Mouse (Mus musculus) hindbrain, embryonic 12.5 days (tissue): ENCODE measurements around the gene Ppp1r2. TPM values are rescaled to one million over a fixed set of nuclear protein-coding genes. Genes with fewer than 3 reads are reported as not detected.
A peak's percentile ranks its signal among the peaks of the same experiment; 100 is the strongest.

Experiments used
- ATAC-seq: fragments of 200-750 bp; cut with Nextera tagmentation; 2 replicates; pipeline ENCODE4 v1.8.0; 2017; ENCODE audit warnings: moderate TSS enrichment; ENCODE audit not compliant: low FRiP score
- H3K27ac ChIP-seq: fragments of 300-500 bp; sonication (generic); 2 replicates; pipeline ENCODE4 v1.5.1; 2016; ENCODE audit warnings: mild to moderate bottlenecking
- H3K27me3 ChIP-seq: fragments of 300-500 bp; sonication (generic); 2 replicates; pipeline ENCODE4 v1.6.1; 2016; ENCODE audit warnings: mild to moderate bottlenecking
- H3K36me3 ChIP-seq: fragments of 300-500 bp; sonication (generic); 2 replicates; pipeline ENCODE4 v1.6.1; 2016; ENCODE audit warnings: mild to moderate bottlenecking
- H3K4me1 ChIP-seq: fragments of 300-500 bp; sonication (generic); 2 replicates; pipeline ENCODE4 v1.6.1; 2016
- H3K4me2 ChIP-seq: fragments of 300-500 bp; sonication (generic); replicated peaks from 2 replicates; pipeline ENCODE4 v1.6.1; 2016; ENCODE audit warnings: mild to moderate bottlenecking
- H3K4me3 ChIP-seq: fragments of 300-500 bp; sonication (generic); 2 replicates; pipeline ENCODE4 v1.5.1; 2016; ENCODE audit warnings: mild to moderate bottlenecking
- H3K9ac ChIP-seq: fragments of 300-500 bp; sonication (generic); 2 replicates; pipeline ENCODE4 v1.6.1; 2016; ENCODE audit warnings: mild to moderate bottlenecking, moderate library complexity
- H3K9me3 ChIP-seq: fragments of 300-500 bp; sonication (generic); replicated peaks from 2 replicates; pipeline ENCODE4 v1.6.1; 2016; ENCODE audit warnings: mild to moderate bottlenecking
- WGBS: fragments of 180-500 bp; shearing (Covaris S2); methylation state at CpG from one replicate; pipeline ENCODE4 v1.1.7; 2016; 5-methylcytosine and 5-hydroxymethylcytosine counted together
- polyA plus RNA-seq: library from polyadenylated mRNA; unstranded; fragments of >200 nt; fragmentation: Nextera tagmentation; extraction: Ambion mirVana; gene quantifications from 2 replicates; pipeline ENCODE4 v1.2.1, GENCODE M21; 2016

Gene Ppp1r2
- polyA plus RNA-seq, 1 experiment from 2014 or later, result 101 TPM

GRCm38 (mm10) chr16:31231591-31231990 lies 43.5 kb downstream of the Ppp1r2 start:
- 78% methylated on average over 5 of the region's 5 CpGs for WGBS
- 0 out of 2 replicates have a peak, but pooled peaks cover 5% of the 10 kb centered on the region for H3K9me3 ChIP-seq
- ATAC-seq, result no peak

GRCm38 (mm10) chr16:31227746-31228145 lies 47.3 kb downstream of the Ppp1r2 start:
- 0 out of 2 replicates have a peak, but pooled peaks cover 5% of the 10 kb centered on the region for H3K9me3 ChIP-seq
- 89% methylated on average over 1 of the region's 1 CpGs for WGBS

More at GRCm38 (mm10) chr16:31231591-31231990, 43.5 kb downstream of the Ppp1r2 start:
- Histone ChIP-seq H3K27ac (no peak overlapping the region), H3K4me1 (peaks cover 18% of the 10 kb centered on the region), H3K4me2 (no peak overlapping the region), H3K27me3 (peaks cover 7% of the 10 kb centered on the region; the same call in 1 of the 2 replicates), H3K4me3 (no peak overlapping the region), H3K9ac (no peak overlapping the region), H3K36me3 (no peaks in the 10 kb centered on the region)

GRCm38 (mm10) chr16:31215271-31215670 lies 59.8 kb downstream of the Ppp1r2 start:
- no peak overlapping the region for H3K27ac ChIP-seq
- no peaks in the 10 kb centered on the region for H3K27me3 ChIP-seq
- no peak overlapping the region for H3K4me3 ChIP-seq
- no peak overlapping the region for H3K4me2 ChIP-seq
- no peaks in the 10 kb centered on the region for H3K36me3 ChIP-seq
- 93% methylated on average over 4 of the region's 4 CpGs for WGBS
- no peak overlapping the region for H3K9ac ChIP-seq
- no peaks in the 10 kb centered on the region for H3K4me1 ChIP-seq
- no peak for ATAC-seq
- peaks cover 7% of the 10 kb centered on the region; the same call in 1 of the 2 replicates for H3K9me3 ChIP-seq

More at GRCm38 (mm10) chr16:31227746-31228145, 47.3 kb downstream of the Ppp1r2 start:
- Histone ChIP-seq H3K4me2 (no peak overlapping the region), H3K36me3 (no peaks in the 10 kb centered on the region), H3K9ac (no peak overlapping the region), H3K4me3 (no peak overlapping the region), H3K27me3 (0 out of 2 replicates have a peak, but pooled peaks cover 3% of the 10 kb centered on the region), H3K4me1 (0 out of 2 replicates have a peak, but pooled peaks cover 3% of the 10 kb centered on the region), H3K27ac (no peak overlapping the region)
- ATAC-seq, result no peak

- Histone ChIP-seq H3K27ac (no peak overlapping the region), H3K4me2 (no peak overlapping the region), H3K9me3 (peaks cover 7% of the 10 kb centered on the region; the same call in 1 of the 2 replicates), H3K27me3 (no peaks in the 10 kb centered on the region), H3K36me3 (no peaks in the 10 kb centered on the region), H3K4me1 (no peaks in the 10 kb centered on the region), H3K9ac (no peak overlapping the region), H3K4me3 (no peak overlapping the region)
- WGBS, result 80% methylated on average over 6 of the region's 6 CpGs
- ATAC-seq, result no peak
Observed at GRCm38 (mm10) chr16:31213463-31213862, 61.6 kb downstream of the Ppp1r2 start.

GRCm38 (mm10) chr16:31211503-31211902 lies 63.6 kb downstream of the Ppp1r2 start:
- no peak for ATAC-seq
- Histone ChIP-seq H3K4me3 (no peak overlapping the region), H3K27ac (no peak overlapping the region), H3K36me3 (no peaks in the 10 kb centered on the region), H3K9me3 (peaks cover 7% of the 10 kb centered on the region; the same call in 1 of the 2 replicates), H3K4me1 (no peaks in the 10 kb centered on the region), H3K27me3 (no peaks in the 10 kb centered on the region), H3K4me2 (no peak overlapping the region), H3K9ac (no peak overlapping the region)
- 71% methylated on average over 9 of the region's 9 CpGs for WGBS

- Histone ChIP-seq H3K4me3 (no peak overlapping the region), H3K27me3 (no peaks in the 10 kb centered on the region), H3K36me3 (no peaks in the 10 kb centered on the region), H3K9me3 (peaks cover 4% of the 10 kb centered on the region; the same call in 1 of the 2 replicates), H3K4me2 (no peak overlapping the region), H3K9ac (no peak overlapping the region), H3K4me1 (no peaks in the 10 kb centered on the region), H3K27ac (no peak overlapping the region)
- ATAC-seq, result no peak
- WGBS, result 86% methylated on average over 4 of the region's 4 CpGs
Observed at GRCm38 (mm10) chr16:31210453-31210852, 64.6 kb downstream of the Ppp1r2 start.

GRCm38 (mm10) chr16:31209911-31210310 lies 65.2 kb downstream of the Ppp1r2 start:
- no peaks in the 10 kb centered on the region for H3K36me3 ChIP-seq
- no peak overlapping the region for H3K4me2 ChIP-seq
- WGBS, result 84% methylated on average over 5 of the region's 5 CpGs
- no peak overlapping the region for H3K4me3 ChIP-seq
- H3K9me3 ChIP-seq, result no peaks in the 10 kb centered on the region
- H3K27me3 ChIP-seq, result no peaks in the 10 kb centered on the region
- H3K4me1 ChIP-seq, result no peaks in the 10 kb centered on the region
- no peak overlapping the region for H3K9ac ChIP-seq
- H3K27ac ChIP-seq, result no peak overlapping the region
- no peak for ATAC-seq

- no peaks in the 10 kb centered on the region for H3K27me3 ChIP-seq
- no peak overlapping the region for H3K9ac ChIP-seq
- H3K36me3 ChIP-seq, result no peaks in the 10 kb centered on the region
- no peak overlapping the region for H3K4me2 ChIP-seq
- H3K27ac ChIP-seq, result no peak overlapping the region
- no peaks in the 10 kb centered on the region for H3K9me3 ChIP-seq
- H3K4me1 ChIP-seq, result peaks cover 3% of the 10 kb centered on the region
- WGBS, result 87% methylated on average over 7 of the region's 7 CpGs
- no peak overlapping the region for H3K4me3 ChIP-seq
- ATAC-seq, result no peak
Observed at GRCm38 (mm10) chr16:31205726-31206125, 69.4 kb downstream of the Ppp1r2 start.

GRCm38 (mm10) chr16:31205187-31205586 lies 69.9 kb downstream of the Ppp1r2 start:
- Histone ChIP-seq H3K36me3 (no peaks in the 10 kb centered on the region), H3K9me3 (no peaks in the 10 kb centered on the region), H3K27me3 (no peaks in the 10 kb centered on the region), H3K4me3 (no peak overlapping the region), H3K9ac (no peak overlapping the region), H3K4me1 (peaks cover 3% of the 10 kb centered on the region), H3K4me2 (no peak overlapping the region), H3K27ac (no peak overlapping the region)
- ATAC-seq, result no peak
- WGBS, result 90% methylated on average over 8 of the region's 8 CpGs

- H3K36me3 ChIP-seq, result no peaks in the 10 kb centered on the region
- WGBS, result 79% methylated on average over 1 of the region's 1 CpGs
- no peak for ATAC-seq
- H3K27me3 ChIP-seq, result no peaks in the 10 kb centered on the region
- no peaks in the 10 kb centered on the region for H3K9me3 ChIP-seq
- no peak overlapping the region for H3K27ac ChIP-seq
- H3K4me3 ChIP-seq, result no peak overlapping the region
- H3K4me1 ChIP-seq, result peaks cover 13% of the 10 kb centered on the region
- H3K9ac ChIP-seq, result no peak overlapping the region
- H3K4me2 ChIP-seq, result no peak overlapping the region
Observed at GRCm38 (mm10) chr16:31204216-31204615, 70.9 kb downstream of the Ppp1r2 start.

- Histone ChIP-seq H3K27me3 (no peaks in the 10 kb centered on the region), H3K4me3 (no peak overlapping the region), H3K4me2 (peak overlapping the region; percentile 81), H3K4me1 (peaks cover 20% of the 10 kb centered on the region), H3K9me3 (no peaks in the 10 kb centered on the region), H3K36me3 (no peaks in the 10 kb centered on the region), H3K9ac (0 out of 2 replicates have a peak overlapping the region, but pooled peaks have one; percentile 44), H3K27ac (peak overlapping the region; percentile 95; the same call in 1 of the 2 replicates)
- ATAC-seq, result no peak
- 82% methylated on average over 2 of the region's 2 CpGs for WGBS
Observed at GRCm38 (mm10) chr16:31201704-31202103, 73.4 kb downstream of the Ppp1r2 start.
